Mouse (Mus musculus): ENCODE results near the gene Olfr958. TPM values are rescaled to one million over a fixed set of nuclear protein-coding genes. Genes with fewer than 3 reads are reported as not detected.

Gene Olfr958
- total RNA-seq (2015; ENCODE audit: low replicate concordance), result not detected in 2 replicates
- not detected in 2 replicates for total RNA-seq (2017; ENCODE audit: low replicate concordance)

GRCm38 (mm10) chr9:39553946-39554345, at the start of gene Olfr958:
Olfr958 (minus strand) TSS chr9:39554054.
- no peak for ATAC-seq (replicated peaks; ENCODE audit: low FRiP score, poor library complexity, severe bottlenecking)

- ATAC-seq (replicated peaks; ENCODE audit: low FRiP score, poor library complexity, severe bottlenecking), result no peak
These were observed 49.5 kb upstream of the Olfr958 start for GRCm38 (mm10) chr9:39603333-39603845.

- ATAC-seq (replicated peaks; ENCODE audit: low FRiP score, poor library complexity, severe bottlenecking), result no peak
These were observed 48.9 kb upstream of the Olfr958 start for GRCm38 (mm10) chr9:39602536-39603332.

- ATAC-seq (replicated peaks; ENCODE audit: low FRiP score, poor library complexity, severe bottlenecking), result no peak
These were observed 23.2 kb upstream of the Olfr958 start for GRCm38 (mm10) chr9:39577050-39577449.

GRCm38 (mm10) chr9:39575469-39575868, 21.6 kb upstream of the Olfr958 start, which contains the start of gene Olfr959:
Olfr959 (minus strand) TSS chr9:39575569.
- ATAC-seq (replicated peaks; ENCODE audit: low FRiP score, poor library complexity, severe bottlenecking), result no peak

- no peak for ATAC-seq (replicated peaks; ENCODE audit: low FRiP score, poor library complexity, severe bottlenecking)
These were observed 4.4 kb upstream of the Olfr958 start for GRCm38 (mm10) chr9:39558349-39558647.

GRCm38 (mm10) chr9:39557529-39558348, 3.9 kb upstream of the Olfr958 start:
- ATAC-seq (replicated peaks; ENCODE audit: low FRiP score, poor library complexity, severe bottlenecking), result no peak

- no peak for ATAC-seq (replicated peaks; ENCODE audit: low FRiP score, poor library complexity, severe bottlenecking)
These were observed 3.0 kb downstream of the Olfr958 start for GRCm38 (mm10) chr9:39550806-39551205.

GRCm38 (mm10) chr9:39523616-39524285, 30.1 kb downstream of the Olfr958 start:
- ATAC-seq (replicated peaks; ENCODE audit: low FRiP score, poor library complexity, severe bottlenecking), result no peak

GRCm38 (mm10) chr9:39518595-39518994, 35.3 kb downstream of the Olfr958 start:
- no peak for ATAC-seq (replicated peaks; ENCODE audit: low FRiP score, poor library complexity, severe bottlenecking)

- no peak for ATAC-seq (replicated peaks; ENCODE audit: low FRiP score, poor library complexity, severe bottlenecking)
These were observed 38.3 kb downstream of the Olfr958 start, which contains the start of gene Olfr957 for GRCm38 (mm10) chr9:39515531-39515930. Olfr957 (minus strand) TSS chr9:39515809.

- no peak for ATAC-seq (replicated peaks; ENCODE audit: low FRiP score, poor library complexity, severe bottlenecking)
These were observed 44.4 kb downstream of the Olfr958 start for GRCm38 (mm10) chr9:39509412-39509811.

GRCm38 (mm10) chr9:39508998-39509397, 44.9 kb downstream of the Olfr958 start:
- no peak for ATAC-seq (replicated peaks; ENCODE audit: low FRiP score, poor library complexity, severe bottlenecking)

Other genes with a start within 250 kb of the Olfr958 start
- not detected in 2 replicates for gene Olfr948, start 228.0 kb downstream of the Olfr958 start, total RNA-seq (2015; ENCODE audit: low replicate concordance)
- not detected in 2 replicates for gene Olfr948, start 228.0 kb downstream of the Olfr958 start, total RNA-seq (2017; ENCODE audit: low replicate concordance)
- gene Olfr951, start 166.6 kb downstream of the Olfr958 start, total RNA-seq (2015; ENCODE audit: low replicate concordance), result not detected in 2 replicates
- gene Olfr951, start 166.6 kb downstream of the Olfr958 start, total RNA-seq (2017; ENCODE audit: low replicate concordance), result not detected in 2 replicates
- gene Olfr952, start 126.9 kb downstream of the Olfr958 start, total RNA-seq (2015; ENCODE audit: low replicate concordance), result not detected in 2 replicates
- not detected in 2 replicates for gene Olfr952, start 126.9 kb downstream of the Olfr958 start, total RNA-seq (2017; ENCODE audit: low replicate concordance)
- gene Olfr954, start 97.4 kb downstream of the Olfr958 start, total RNA-seq (2015; ENCODE audit: low replicate concordance), result not detected in 2 replicates
- gene Olfr954, start 97.4 kb downstream of the Olfr958 start, total RNA-seq (2017; ENCODE audit: low replicate concordance), result not detected in 2 replicates
- not detected in 2 replicates for gene Olfr955, start 82.1 kb downstream of the Olfr958 start, total RNA-seq (2015; ENCODE audit: low replicate concordance)
- gene Olfr955, start 82.1 kb downstream of the Olfr958 start, total RNA-seq (2017; ENCODE audit: low replicate concordance), result not detected in 2 replicates
- not detected in 2 replicates for gene Olfr44, start 60.1 kb downstream of the Olfr958 start, total RNA-seq (2015; ENCODE audit: low replicate concordance)
- not detected in 2 replicates for gene Olfr44, start 60.1 kb downstream of the Olfr958 start, total RNA-seq (2017; ENCODE audit: low replicate concordance)
- not detected in 2 replicates for gene Olfr957, start 38.2 kb downstream of the Olfr958 start, total RNA-seq (2015; ENCODE audit: low replicate concordance)
- gene Olfr957, start 38.2 kb downstream of the Olfr958 start, total RNA-seq (2017; ENCODE audit: low replicate concordance), result not detected in 2 replicates
- gene Olfr959, start 21.5 kb upstream of the Olfr958 start, total RNA-seq (2015; ENCODE audit: low replicate concordance), result not detected in 2 replicates
- not detected in 2 replicates for gene Olfr959, start 21.5 kb upstream of the Olfr958 start, total RNA-seq (2017; ENCODE audit: low replicate concordance)
- gene AW551984, start 50.3 kb upstream of the Olfr958 start, total RNA-seq (2015; ENCODE audit: low replicate concordance), result not detected in 2 replicates
- not detected in 2 replicates for gene AW551984, start 50.3 kb upstream of the Olfr958 start, total RNA-seq (2017; ENCODE audit: low replicate concordance)
- not detected in 2 replicates for gene Olfr148, start 56.6 kb upstream of the Olfr958 start, total RNA-seq (2015; ENCODE audit: low replicate concordance)
- not detected in 2 replicates for gene Olfr148, start 56.6 kb upstream of the Olfr958 start, total RNA-seq (2017; ENCODE audit: low replicate concordance)
- not detected in 2 replicates for gene Olfr960, start 67.3 kb upstream of the Olfr958 start, total RNA-seq (2015; ENCODE audit: low replicate concordance)
- gene Olfr960, start 67.3 kb upstream of the Olfr958 start, total RNA-seq (2017; ENCODE audit: low replicate concordance), result not detected in 2 replicates
- not detected in 2 replicates for gene Olfr961, start 91.0 kb upstream of the Olfr958 start, total RNA-seq (2015; ENCODE audit: low replicate concordance)
- not detected in 2 replicates for gene Olfr961, start 91.0 kb upstream of the Olfr958 start, total RNA-seq (2017; ENCODE audit: low replicate concordance)
- gene Olfr963, start 113.2 kb upstream of the Olfr958 start, total RNA-seq (2015; ENCODE audit: low replicate concordance), result not detected in 2 replicates
- gene Olfr963, start 113.2 kb upstream of the Olfr958 start, total RNA-seq (2017; ENCODE audit: low replicate concordance), result not detected in 2 replicates
- not detected in 2 replicates for gene Olfr149, start 153.1 kb upstream of the Olfr958 start, total RNA-seq (2015; ENCODE audit: low replicate concordance)
- not detected in 2 replicates for gene Olfr149, start 153.1 kb upstream of the Olfr958 start, total RNA-seq (2017; ENCODE audit: low replicate concordance)
- gene Olfr965, start 157.3 kb upstream of the Olfr958 start, total RNA-seq (2015; ENCODE audit: low replicate concordance), result not detected in 2 replicates
- gene Olfr965, start 157.3 kb upstream of the Olfr958 start, total RNA-seq (2017; ENCODE audit: low replicate concordance), result not detected in 2 replicates
- gene Olfr150, start 176.9 kb upstream of the Olfr958 start, total RNA-seq (2015; ENCODE audit: low replicate concordance), result not detected in 2 replicates
- not detected in 2 replicates for gene Olfr150, start 176.9 kb upstream of the Olfr958 start, total RNA-seq (2017; ENCODE audit: low replicate concordance)
- gene Olfr967, start 192.2 kb upstream of the Olfr958 start, total RNA-seq (2015; ENCODE audit: low replicate concordance), result not detected in 2 replicates
- not detected in 2 replicates for gene Olfr967, start 192.2 kb upstream of the Olfr958 start, total RNA-seq (2017; ENCODE audit: low replicate concordance)
- not detected in 2 replicates for gene Olfr968, start 229.2 kb upstream of the Olfr958 start, total RNA-seq (2015; ENCODE audit: low replicate concordance)
- not detected in 2 replicates for gene Olfr968, start 229.2 kb upstream of the Olfr958 start, total RNA-seq (2017; ENCODE audit: low replicate concordance)
- not detected in 2 replicates for gene Olfr969, start 236.9 kb upstream of the Olfr958 start, total RNA-seq (2015; ENCODE audit: low replicate concordance)
- not detected in 2 replicates for gene Olfr969, start 236.9 kb upstream of the Olfr958 start, total RNA-seq (2017; ENCODE audit: low replicate concordance)

Measured in erythroid progenitor cell, adult 5-6 weeks (primary cell).